Mouse (Mus musculus) megakaryocyte-erythroid progenitor cell, adult 5-6 weeks (primary cell): ENCODE results near the gene Nosip. TPM values are rescaled to one million over a fixed set of nuclear protein-coding genes. Genes with fewer than 3 reads are reported as not detected.
A peak's percentile ranks its signal among the peaks of the same experiment; 100 is the strongest.

Experiments used
- ATAC-seq: replicated peaks from 2 replicates; pipeline ENCODE4 v1.8.0; 2016; ENCODE audit warnings: mild to moderate bottlenecking, inconsistent platforms; ENCODE audit not compliant: severe bottlenecking, poor library complexity, low FRiP score, low TSS enrichment
- total RNA-seq, 2 experiments: library from RNA; stranded (forward) in 1 of 2; stranded (reverse) in 1 of 2; fragments of 200-1000, 215-1000 nt in 1 of 2; fragments of >200 nt in 1 of 2; fragmentation: Nextera tagmentation in 1 of 2; gene quantifications; 2 replicates each; pipeline ENCODE4 v1.2.3; 2014 to 2017

Gene Nosip
- total RNA-seq, 2 experiments from 2014 or later, result 40.9 to 55.1 TPM

DNA sequence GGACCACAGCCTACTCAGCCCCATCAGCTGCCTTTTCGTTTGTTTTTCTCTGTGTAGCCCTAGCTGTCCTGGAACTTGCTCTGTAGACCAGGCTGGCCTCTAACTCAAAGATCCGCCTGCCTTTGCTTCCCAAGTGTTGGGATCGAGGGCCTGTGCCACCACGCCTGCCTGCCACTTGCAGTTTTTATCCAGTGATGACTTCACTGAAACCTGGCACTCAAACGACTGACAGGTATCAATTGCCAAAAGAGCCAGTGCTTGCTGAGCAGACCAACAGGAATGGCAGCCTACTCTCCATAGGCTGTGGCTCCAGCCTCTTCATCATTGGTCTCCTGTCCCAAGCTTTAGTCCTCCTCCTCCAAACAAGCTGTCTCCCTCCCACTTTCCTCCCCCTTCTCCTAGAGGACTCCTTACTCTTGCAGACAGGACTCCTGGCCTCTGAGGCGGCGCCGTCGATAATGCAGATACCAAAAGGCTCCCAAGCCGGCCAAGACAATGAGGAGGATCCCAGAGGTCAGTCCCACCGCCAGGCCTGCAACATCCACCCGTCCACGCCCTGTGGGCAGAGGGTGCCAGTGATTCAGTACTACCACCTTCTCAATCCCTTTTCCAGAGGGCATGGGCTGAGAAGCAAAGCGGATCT lies 5.8 kb upstream of the Nosip start:
- no peak for ATAC-seq

DNA sequence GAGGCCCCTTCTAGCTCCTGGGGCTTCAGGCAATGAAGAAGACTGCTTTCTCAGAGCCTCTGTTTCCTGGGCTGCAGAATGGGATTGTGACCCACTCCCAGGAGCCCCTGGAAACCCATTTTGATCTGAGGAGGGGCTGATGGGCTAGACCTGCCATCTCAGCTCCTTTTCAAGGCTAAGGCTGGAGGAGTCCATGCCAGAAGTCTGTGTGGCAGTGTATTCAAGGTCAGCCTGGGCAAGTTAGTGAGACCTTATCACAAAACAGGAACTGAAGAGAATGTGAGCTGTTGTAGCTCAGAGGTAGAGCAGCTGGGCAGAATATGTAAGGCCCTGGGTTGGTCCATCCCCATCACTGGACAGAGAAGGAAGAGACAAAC lies 5.3 kb upstream of the Nosip start:
- ATAC-seq, result no peak

DNA sequence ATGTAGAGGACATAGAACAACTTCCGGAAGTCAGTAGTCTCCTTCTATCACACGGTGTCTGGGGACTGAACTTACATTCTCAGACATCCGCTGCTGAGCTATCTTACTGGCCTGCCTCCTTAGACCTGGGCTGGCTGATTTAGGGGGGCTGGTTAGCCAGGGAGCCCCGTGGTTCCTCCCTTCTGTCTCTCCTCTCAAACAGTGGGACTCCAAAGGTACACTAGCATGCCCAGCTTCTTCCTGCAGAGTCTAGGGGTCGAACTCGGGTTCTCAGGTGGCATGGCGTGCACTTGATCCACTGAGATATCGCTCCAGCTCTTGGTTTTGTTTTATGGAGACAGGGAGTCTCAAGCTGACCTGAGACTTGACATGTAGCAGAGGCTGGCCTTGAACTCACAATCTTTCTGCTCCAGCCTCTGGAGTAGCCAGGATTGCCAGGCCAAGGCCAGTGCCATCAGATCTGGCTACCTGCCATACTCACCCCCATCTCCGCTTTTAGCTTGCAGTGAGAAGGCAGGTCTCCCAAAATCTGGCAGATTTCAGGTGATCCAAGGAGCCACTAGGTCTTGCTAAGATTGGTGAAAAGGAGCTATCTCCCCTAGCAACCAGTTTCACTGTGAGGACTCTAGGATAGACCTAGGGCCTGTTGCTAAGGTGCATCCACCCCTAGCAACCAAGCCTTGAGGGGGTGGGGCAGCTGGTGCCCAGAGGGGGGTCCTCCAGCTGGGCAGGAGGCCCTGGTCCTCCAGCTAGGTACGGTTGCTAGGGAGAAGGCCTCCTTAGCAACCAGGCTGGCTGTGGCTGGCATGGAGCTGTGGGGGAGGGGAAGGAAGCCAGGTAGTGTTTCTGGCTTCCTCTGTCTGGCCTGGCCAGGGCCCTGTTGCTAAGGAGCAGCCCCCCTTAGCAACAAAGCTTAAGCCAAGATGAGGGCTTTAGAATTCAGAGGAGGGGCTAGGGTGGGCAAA lies 3.3 kb upstream of the Nosip start:
- ATAC-seq, result no peak

DNA sequence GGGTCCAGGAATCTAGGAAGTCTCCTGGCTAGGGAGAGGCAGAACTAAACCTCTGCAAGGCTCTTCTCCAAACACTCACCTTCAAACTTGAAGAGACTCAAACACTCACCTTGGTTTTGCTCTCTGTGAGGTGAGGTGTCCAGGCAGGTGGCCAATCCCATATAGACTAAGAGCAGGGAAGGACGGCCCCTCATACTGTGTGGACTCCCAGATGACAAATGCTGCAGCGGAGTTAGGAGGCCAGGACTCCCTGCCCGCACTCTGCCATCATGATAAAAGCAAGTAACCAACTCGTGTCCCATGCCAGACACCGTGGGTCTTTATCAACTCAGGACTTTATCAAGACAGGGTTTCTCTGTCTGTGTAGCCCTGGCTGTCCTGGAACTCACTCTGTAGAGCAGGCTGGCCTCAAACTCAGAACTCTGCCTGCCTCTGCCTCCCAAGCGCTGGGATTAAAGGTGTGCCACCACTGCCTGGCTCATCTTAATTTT lies 1.6 kb upstream of the Nosip start:
- no peak for ATAC-seq

DNA sequence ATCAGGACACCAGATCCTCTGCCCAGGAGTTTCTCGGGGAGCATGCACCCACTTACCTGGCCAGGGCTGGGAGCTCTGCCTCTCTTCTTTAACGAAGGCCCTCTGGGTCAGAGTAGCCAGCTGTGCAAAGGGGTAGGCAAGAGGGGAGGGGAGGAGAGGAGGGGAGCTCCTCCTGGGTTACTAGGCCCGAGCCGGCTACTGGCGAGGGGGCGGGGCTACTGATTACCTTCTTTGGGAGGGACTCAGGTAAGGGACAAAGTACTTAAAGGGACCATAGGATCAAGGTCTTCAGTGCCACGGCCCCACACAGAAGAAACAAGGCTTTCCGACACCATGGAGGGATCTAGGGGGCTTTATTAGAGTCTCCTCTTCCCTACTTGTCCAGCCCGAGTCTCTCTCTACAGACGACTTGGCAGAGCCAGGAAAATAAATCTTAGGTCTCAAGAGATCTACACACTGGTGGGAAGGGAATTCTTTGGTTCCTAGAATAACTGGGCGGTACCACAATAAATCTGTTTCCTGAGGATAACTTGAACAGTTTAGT lies 625 bp upstream of the Nosip start:
- ATAC-seq, result no peak

DNA sequence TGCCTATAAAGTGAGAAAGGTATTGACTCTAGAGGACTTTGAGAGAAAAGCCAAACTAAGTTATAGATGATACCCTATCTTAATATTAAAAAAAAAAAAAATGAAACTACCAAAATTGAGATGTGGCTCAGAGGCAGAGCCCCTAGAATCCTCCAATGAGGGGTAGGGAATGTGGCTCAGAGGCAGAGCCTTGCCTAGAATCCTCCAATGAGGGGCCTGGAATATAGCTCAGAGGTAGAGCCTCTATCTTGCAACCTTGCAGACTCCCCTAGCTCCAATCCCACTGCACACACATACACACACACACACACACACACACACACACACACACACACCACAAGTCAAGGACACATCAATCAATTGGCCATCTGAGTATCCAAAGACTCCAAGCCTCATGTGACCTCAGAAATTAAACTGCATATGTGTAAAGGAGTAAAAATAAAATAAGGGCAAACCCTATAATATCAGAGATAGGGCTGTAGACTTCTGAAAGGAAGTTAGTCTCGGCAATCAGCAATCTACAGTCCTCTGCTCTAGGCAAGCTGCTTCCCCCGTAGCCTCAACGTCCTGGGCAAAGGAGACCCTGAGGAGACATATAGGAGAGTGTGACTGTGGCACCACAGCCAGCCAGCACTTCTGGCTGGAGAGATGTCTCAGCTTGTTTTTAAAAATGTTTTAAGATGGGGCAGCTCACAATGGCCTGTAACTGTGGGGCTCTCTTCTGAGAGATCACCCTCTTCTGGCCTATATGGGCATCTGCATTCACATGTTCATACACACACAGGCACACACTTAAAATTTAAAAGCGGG lies 5.2 kb downstream of the Nosip start:
- peak; percentile 58 for ATAC-seq

DNA sequence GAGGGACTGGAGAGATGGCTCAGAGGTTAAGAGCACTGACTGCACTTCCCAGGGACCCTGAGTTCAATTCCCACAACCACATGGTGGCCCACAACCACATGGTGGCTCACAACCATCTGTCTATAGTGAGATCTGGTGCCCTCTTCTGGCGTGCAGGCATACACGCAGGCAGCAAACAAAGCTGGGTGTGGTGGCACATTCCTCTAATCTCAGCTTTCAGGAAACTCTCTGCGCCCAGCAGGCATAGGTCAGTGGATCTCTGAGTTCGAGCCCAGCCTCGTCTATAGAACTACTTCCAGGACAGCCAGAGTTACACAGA lies 5.7 kb downstream of the Nosip start:
- ATAC-seq, result peak; percentile 63

DNA sequence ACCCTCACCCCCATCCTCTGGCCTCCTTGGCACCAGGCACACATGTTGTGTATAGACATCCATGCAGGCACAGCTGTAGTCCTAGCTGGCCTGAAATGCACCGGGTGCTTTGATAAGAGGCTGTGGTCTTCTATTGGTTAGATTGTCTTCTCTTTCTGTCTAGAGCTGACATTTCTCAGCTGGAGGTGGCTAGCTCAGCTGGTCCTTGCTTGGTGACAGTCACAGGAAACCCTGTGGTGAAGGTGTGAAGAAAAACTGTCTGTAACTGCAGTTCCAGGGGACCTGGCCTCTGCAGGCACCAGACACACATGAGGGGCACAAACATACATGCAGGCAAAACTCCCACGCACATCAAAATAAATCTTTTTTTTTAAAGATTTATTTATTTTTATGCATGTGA lies 7.4 kb downstream of the Nosip start:
- no peak for ATAC-seq

DNA sequence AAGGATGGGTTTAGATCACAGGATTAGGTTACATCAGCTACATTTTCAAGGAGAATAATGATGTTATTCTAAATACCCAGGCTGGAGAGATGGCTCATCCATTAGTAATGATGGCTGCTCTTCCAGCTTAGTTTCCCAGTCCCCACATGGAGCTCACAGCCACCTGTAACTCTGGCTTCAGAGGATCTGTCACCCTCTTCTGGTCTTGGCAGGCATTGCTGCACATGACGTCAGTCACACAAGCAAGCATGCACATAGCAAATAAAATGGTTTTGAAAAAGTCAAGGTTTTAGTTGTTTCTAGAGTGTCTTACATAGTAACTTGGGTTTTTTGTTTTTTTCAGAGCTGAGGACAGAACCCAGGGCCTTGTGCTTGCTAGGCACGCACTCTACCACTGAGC lies 10.0 kb downstream of the Nosip start:
- no peak for ATAC-seq

DNA sequence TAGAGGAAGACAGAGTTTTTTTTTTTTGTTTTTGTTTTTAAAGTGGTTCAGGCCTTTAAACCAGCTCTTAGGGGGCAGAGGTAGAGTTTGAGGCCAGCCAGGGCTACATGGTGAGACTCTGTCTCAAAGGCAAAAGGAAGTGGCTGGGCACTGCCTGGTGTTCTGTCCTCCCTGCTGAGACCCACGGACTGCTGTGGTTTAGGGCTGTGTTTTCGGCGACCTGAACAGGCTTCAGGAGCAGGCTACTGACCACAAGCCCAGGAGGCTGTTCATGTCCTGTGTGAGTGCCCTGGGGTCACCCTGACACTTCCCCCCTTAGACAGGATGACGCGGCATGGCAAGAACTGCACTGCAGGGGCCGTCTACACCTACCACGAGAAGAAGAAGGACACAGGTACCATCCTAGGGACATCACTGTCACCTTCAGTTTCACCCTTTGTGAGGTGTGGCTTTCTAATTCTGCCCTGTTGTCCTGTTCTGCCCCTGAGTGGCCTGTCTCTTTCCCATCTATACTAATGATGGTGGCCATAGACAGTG lies 11.0 kb downstream of the Nosip start:
- ATAC-seq, result no peak

DNA sequence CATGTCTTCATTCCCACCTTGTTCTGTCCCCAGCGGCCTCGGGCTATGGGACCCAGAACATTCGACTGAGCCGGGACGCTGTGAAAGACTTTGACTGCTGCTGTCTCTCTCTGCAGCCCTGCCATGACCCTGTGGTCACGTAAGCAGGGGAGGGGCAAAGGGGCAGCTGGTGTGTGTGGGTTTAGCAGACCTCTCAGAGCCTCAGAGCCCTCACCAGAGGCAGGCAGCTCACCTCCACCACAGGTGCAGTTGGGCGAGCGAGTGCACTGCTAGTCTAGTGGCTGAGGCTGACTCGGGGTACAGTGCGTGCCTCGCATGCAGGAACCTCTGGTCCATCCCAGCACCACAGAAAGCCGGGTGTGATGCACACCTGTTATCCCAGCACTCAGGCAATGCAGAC lies 11.7 kb downstream of the Nosip start:
- no peak for ATAC-seq

DNA sequence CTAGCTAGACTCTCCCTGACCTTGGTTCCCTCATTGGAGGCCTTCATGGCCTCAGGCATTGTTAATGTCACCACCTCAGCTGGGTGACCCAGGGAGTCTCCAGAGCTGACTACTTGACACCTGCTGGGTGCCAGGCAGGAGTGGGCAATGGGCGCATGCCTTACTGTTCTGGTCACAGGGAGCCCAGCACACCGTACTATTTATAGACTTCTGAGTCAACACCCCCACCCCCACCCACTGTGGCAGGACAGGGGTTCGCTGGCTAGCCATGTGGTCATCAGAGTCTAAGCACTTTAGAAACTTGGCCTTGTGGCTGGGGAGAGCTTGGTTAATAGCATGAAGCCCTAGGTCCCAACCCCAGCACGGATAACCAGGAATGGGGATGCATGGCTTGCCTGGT lies 13.2 kb downstream of the Nosip start:
- ATAC-seq, result no peak

DNA sequence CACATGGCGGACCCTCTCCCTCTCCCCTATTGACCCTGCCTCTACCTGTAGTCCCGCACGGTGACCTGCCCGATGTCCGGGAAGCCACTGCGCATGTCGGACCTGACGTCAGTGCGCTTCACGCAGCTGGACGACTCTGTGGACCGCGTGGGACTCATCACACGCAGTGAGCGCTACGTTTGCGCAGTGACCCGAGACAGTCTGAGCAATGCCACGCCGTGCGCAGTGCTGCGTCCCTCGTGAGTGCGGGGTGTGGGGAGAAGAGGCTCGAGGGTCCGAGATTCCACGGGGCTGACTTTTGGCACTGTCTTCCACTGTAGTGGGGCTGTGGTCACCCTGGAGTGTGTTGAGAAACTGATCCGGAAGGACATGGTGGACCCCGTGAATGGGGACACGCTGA lies 14.3 kb downstream of the Nosip start:
- ATAC-seq, result no peak

DNA sequence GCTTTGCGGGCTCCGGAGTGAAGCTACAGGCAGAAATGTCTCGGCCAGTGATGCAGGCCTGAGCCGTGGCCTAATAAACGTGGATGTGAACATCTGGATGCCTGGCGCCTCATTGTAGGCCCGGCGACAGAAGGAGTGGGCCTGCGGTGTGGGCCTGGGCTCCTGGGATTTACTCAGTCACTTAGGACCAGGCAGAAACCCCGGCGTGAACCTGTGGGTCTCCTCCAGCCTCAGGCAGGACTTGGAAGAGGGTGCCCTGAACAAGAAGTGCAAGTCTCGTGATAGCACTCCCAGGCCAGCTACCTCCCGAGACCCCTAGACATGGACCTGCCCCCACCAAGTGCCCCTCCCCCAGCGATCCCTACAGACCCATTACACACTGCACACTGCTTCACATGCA lies 15.1 kb downstream of the Nosip start:
- ATAC-seq, result no peak

DNA sequence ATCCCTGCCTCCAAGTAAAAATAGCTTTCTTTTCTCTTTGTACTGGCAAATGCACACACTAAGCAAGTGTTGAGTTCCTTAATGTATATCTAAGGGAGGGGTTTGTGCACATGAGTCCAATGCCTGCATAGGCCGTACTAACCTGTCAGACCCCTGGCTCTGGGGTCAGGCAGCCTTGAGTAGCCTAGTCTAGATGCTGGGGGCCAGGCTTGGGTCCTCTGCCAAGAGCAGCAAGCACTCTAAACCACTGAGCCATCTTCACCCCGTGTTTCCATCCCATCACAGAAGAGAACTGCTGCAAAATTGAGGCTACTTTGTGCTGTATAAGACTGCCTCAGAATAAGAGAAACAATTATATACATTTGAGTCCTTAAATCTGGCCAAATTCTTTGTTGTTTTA lies 15.6 kb downstream of the Nosip start:
- ATAC-seq, result no peak

DNA sequence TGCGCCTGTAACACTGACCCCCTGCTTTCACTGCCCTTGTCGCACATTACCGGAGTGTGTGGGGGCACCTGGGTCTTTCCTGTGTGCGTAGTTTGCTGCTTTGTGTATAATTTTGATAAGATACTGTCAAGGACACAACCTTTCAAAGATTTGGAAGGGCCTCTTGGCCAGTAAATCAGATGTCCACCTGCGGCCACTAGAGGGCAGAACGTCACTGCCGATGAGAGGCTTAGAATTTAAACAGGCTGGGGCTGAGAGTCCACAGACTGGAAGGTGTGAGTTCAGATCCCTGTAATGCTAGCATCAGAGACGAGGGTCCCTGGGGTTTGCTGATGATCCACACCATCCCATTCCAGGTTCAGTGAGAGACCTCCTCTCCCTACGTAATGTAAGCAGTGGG lies 16.3 kb downstream of the Nosip start:
- peak; percentile 29; the same call in 1 of the 2 replicates for ATAC-seq

DNA sequence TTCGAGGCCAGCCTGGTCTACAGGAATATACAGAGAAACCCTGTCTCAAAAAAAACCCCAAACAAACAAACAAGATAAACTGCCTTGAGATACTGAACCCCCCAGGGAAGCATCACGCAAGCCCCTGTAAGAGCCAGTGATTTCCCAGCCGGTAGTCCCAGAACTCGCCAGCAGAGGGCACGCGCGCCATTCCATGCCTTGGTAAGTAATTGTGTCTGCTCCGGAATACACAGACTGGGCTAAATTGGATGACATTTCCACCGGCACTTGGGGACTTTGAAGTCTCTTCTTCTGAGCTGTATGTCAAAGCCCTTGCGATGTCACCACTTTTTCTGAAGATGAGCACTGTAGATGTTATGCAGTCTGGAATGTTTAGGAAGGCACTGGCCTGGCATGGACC lies 17.6 kb downstream of the Nosip start:
- peak; percentile 35; the same call in 1 of the 2 replicates for ATAC-seq

DNA sequence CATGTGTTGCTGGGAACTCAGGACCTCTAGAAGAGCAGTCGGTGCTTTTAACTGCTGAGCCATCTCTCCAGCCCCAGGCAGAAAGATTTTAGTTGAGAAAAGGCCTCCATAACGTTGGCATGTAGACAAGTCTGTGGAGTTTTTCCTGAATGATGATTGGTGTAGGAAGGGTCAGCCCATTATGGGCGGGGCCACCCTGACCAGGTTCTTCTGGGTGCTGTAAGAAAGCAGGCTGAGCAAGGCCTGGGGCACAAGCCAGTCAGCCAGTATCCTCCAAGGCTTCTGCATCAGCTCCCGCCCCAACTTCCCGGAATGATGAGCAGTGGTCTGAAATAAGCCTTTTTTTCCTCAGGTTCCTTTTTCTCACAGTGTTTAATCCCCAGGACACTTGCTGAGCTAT lies 18.8 kb downstream of the Nosip start:
- no peak for ATAC-seq

DNA sequence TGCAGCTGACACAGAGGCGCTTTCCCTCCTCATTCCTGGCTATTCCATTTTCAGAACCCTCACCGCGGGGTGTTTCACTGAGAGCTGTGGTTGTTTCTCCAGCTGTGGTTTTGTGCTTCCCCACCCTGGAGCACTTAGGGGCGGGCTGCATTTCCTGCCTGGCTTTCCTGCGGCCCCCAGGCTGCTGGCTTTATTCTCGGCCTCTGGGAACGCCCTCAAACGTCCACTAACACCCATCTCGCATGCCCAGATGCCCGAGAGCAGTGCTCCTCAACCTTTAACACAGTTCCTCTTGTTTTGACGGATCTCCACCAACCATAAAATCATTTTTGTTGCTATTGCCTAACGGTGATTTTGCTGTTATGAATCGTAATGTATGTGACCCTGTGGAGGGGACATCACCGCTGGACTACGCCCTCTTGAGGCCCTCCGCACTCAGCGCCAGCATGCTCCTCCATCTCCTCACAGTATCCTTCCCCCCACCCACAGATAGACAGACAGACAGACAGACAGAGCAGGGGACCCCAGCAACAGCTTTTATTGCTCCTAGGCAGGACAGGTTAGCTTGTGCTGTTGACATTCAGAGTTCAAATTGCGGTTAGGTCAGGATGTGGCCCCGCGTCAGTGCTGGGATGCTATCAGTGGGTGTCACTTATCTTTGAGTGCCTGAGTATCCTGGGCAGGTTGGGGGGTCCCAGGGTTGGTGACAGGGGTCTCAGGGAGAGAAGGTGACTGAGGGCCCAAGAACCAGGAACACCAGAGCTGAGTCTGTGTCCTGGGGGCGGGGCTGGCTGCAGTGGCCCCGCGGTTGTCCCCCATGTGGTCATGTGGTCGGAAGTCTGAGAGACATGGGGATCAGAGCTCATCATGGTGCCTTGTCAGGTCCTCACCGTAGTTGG lies 20.4 kb downstream of the Nosip start:
- peak; percentile 46 for ATAC-seq
